Mouse (Mus musculus) B cell, adult 62 days (primary cell): ENCODE results near the gene Tm4sf1. TPM values are rescaled to one million over a fixed set of nuclear protein-coding genes. Genes with fewer than 3 reads are reported as not detected.

Experiments
- total RNA-seq: library from RNA; stranded (reverse); gene quantifications from 4 replicates; pipeline ENCODE4 v1.2.4, GENCODE M21; 2023

Tm4sf1 gene
- not detected in 4 replicates for total RNA-seq

GRCm38 (mm10) chr3:57301921-57302539, at the start of gene Tm4sf1:
Gene Tm4sf1 (minus strand): TSS chr3:57301988.

Other genes with a start within 250 kb of the Tm4sf1 start
- not detected in 4 replicates for gene Tm4sf4, start 123.3 kb upstream of the Tm4sf1 start, total RNA-seq